Mouse (Mus musculus) MEL-GATA-1-ER (cell line): ENCODE measurements around the gene Ndufa6.
A peak's percentile ranks its signal among the peaks of the same experiment; 100 is the strongest.
"Not testable (repeated sequence)": the region's sequence is repeated elsewhere in the genome, so short reads cannot be mapped to it uniquely, and the experiment has no call there.

ENCODE experiments used
- DNase-seq: peaks from one replicate; pipeline ENCODE4 v3.0.0-alpha.2; 2012; ENCODE audit warnings: low read depth; ENCODE audit errors: extremely low read depth

Ndufa6 gene

GRCm38 (mm10) chr15:82354126-82354945 lies at the start of gene Ndufa6:
Gene Ndufa6, minus strand, starts transcription at chr15:82354322.
- DNase-seq = peak; percentile 92

GRCm38 (mm10) chr15:82403606-82404005 lies 49.5 kb upstream of the Ndufa6 start:
- DNase-seq = no peak

GRCm38 (mm10) chr15:82402741-82403140 lies 48.6 kb upstream of the Ndufa6 start:
- DNase-seq = no peak

GRCm38 (mm10) chr15:82402106-82402505 lies 48.0 kb upstream of the Ndufa6 start:
- no peak for DNase-seq

- no peak for DNase-seq
Measured at GRCm38 (mm10) chr15:82401516-82401915, 47.4 kb upstream of the Ndufa6 start.

- DNase-seq = not testable (repeated sequence)
Measured at GRCm38 (mm10) chr15:82395955-82396354, 41.8 kb upstream of the Ndufa6 start.

- not testable (repeated sequence) for DNase-seq
Measured at GRCm38 (mm10) chr15:82393922-82394321, 39.8 kb upstream of the Ndufa6 start, which contains the start of gene Cyp2d11. Gene Cyp2d11, minus strand, starts transcription at chr15:82394022.

GRCm38 (mm10) chr15:82389916-82390315 lies 35.8 kb upstream of the Ndufa6 start:
- not testable (repeated sequence) for DNase-seq

GRCm38 (mm10) chr15:82385729-82386128 lies 31.6 kb upstream of the Ndufa6 start:
- no peak for DNase-seq

- DNase-seq = no peak
Measured at GRCm38 (mm10) chr15:82382441-82382840, 28.3 kb upstream of the Ndufa6 start.

- DNase-seq = no peak
Measured at GRCm38 (mm10) chr15:82380714-82381062, 26.6 kb upstream of the Ndufa6 start.

GRCm38 (mm10) chr15:82379871-82380713 lies 26.0 kb upstream of the Ndufa6 start, which contains the start of gene Cyp2d22:
Gene Cyp2d22, minus strand, starts transcription at chr15:82380260.
- no peak for DNase-seq

GRCm38 (mm10) chr15:82379511-82379870 lies 25.4 kb upstream of the Ndufa6 start:
- DNase-seq = no peak

- DNase-seq = no peak
Measured at GRCm38 (mm10) chr15:82378261-82379180, 24.4 kb upstream of the Ndufa6 start.

GRCm38 (mm10) chr15:82377701-82378100 lies 23.6 kb upstream of the Ndufa6 start:
- no peak for DNase-seq

GRCm38 (mm10) chr15:82376393-82377138 lies 22.4 kb upstream of the Ndufa6 start:
- no peak for DNase-seq

- DNase-seq = no peak
Measured at GRCm38 (mm10) chr15:82375855-82376254, 21.7 kb upstream of the Ndufa6 start.

GRCm38 (mm10) chr15:82374437-82374836 lies 20.3 kb upstream of the Ndufa6 start:
- no peak for DNase-seq

GRCm38 (mm10) chr15:82372991-82373390 lies 18.9 kb upstream of the Ndufa6 start:
- no peak for DNase-seq

GRCm38 (mm10) chr15:82372446-82372845 lies 18.3 kb upstream of the Ndufa6 start:
- DNase-seq = no peak
